Mouse (Mus musculus) embryonic facial prominence, embryonic 11.5 days (tissue): ENCODE results near the gene C2cd3. TPM values are rescaled to one million over a fixed set of nuclear protein-coding genes. Genes with fewer than 3 reads are reported as not detected.

ENCODE experiments used
- ATAC-seq: fragments of 200-750 bp; cut with Nextera tagmentation; replicated peaks from 2 replicates; pipeline ENCODE4 v1.8.0; 2017; ENCODE audit warnings: low read depth; ENCODE audit not compliant: insufficient number of reproducible peaks, low FRiP score, low TSS enrichment
- DNase-seq: peaks from one replicate; pipeline ENCODE4 v3.0.0-alpha.2; 2015; ENCODE audit warnings: low spot score
- H3K27ac ChIP-seq: fragments of 300-500 bp; sonication (generic); replicated peaks from 2 replicates; pipeline ENCODE4 v1.5.1; 2014; ENCODE audit warnings: mild to moderate bottlenecking, low read depth, low read length, control low read depth
- H3K27me3 ChIP-seq: fragments of 300-500 bp; sonication (generic); 2 replicates; pipeline ENCODE4 v1.6.1; 2014; ENCODE audit warnings: mild to moderate bottlenecking, low read length, moderate library complexity, mixed read lengths; ENCODE audit not compliant: control insufficient read depth, insufficient read depth
- H3K36me3 ChIP-seq: fragments of 300-500 bp; sonication (generic); replicated peaks from 2 replicates; pipeline ENCODE4 v1.6.1; 2014; ENCODE audit warnings: low read depth, mild to moderate bottlenecking, low read length, moderate library complexity, mixed read lengths; ENCODE audit not compliant: control insufficient read depth, insufficient read depth
- H3K4me1 ChIP-seq: fragments of 300-500 bp; sonication (generic); 2 replicates; pipeline ENCODE4 v1.6.1; 2014; ENCODE audit warnings: low read length, mixed read lengths; ENCODE audit not compliant: control insufficient read depth, insufficient read depth
- H3K4me2 ChIP-seq: fragments of 300-500 bp; sonication (generic); 2 replicates; pipeline ENCODE4 v1.6.1; 2014; ENCODE audit warnings: low read depth, mild to moderate bottlenecking, control low read depth, low read length, moderate library complexity
- H3K4me3 ChIP-seq: fragments of 300-500 bp; sonication (generic); 2 replicates; pipeline ENCODE4 v1.5.1; 2014; ENCODE audit warnings: low read depth, low read length, control low read depth
- H3K9ac ChIP-seq: fragments of 300-500 bp; sonication (generic); replicated peaks from 2 replicates; pipeline ENCODE4 v1.6.1; 2014; ENCODE audit warnings: mild to moderate bottlenecking, control low read depth, low read length
- H3K9me3 ChIP-seq: fragments of 300-500 bp; sonication (generic); replicated peaks from 2 replicates; pipeline ENCODE4 v1.6.1; 2016; ENCODE audit warnings: mild to moderate bottlenecking, low read length, inconsistent platforms, mixed read lengths; ENCODE audit not compliant: control insufficient read depth
- WGBS: fragments of 180-500 bp; shearing (Covaris S2); extraction: QIAGEN DNeasy Blood & Tissue Kit; methylation state at CpG from one replicate; pipeline ENCODE4 v1.1.7; 2014; 5-methylcytosine and 5-hydroxymethylcytosine counted together
- polyA plus RNA-seq: library from polyadenylated mRNA; unstranded; fragments of >200 nt; fragmentation: Nextera tagmentation; extraction: Ambion mirVana; gene quantifications from 2 replicates; pipeline ENCODE4 v1.2.1, GENCODE M21; 2014

Gene C2cd3
- polyA plus RNA-seq, 1 experiment from 2014 or later: 32.4 TPM

GRCm38 (mm10) chr7:100448530-100448929, 76.5 kb downstream of the C2cd3 start:
- no peak overlapping the region for H3K9ac ChIP-seq
- DNase-seq: no peak
- H3K4me1 ChIP-seq: no peaks in the 10 kb centered on the region
- no peaks in the 10 kb centered on the region for H3K27me3 ChIP-seq
- no peaks in the 10 kb centered on the region for H3K9me3 ChIP-seq
- H3K4me2 ChIP-seq: no peak overlapping the region
- no peak for ATAC-seq
- 95% methylated on average over 12 of the region's 12 CpGs for WGBS
- H3K27ac ChIP-seq: no peak overlapping the region
- H3K36me3 ChIP-seq: peaks cover 10% of the 10 kb centered on the region
- H3K4me3 ChIP-seq: no peak overlapping the region

- H3K4me1 ChIP-seq: no peaks in the 10 kb centered on the region
- H3K36me3 ChIP-seq: peaks cover 10% of the 10 kb centered on the region
- no peak overlapping the region for H3K4me3 ChIP-seq
- WGBS: 91% methylated on average over 3 of the region's 3 CpGs
- no peak for DNase-seq
- no peak overlapping the region for H3K9ac ChIP-seq
- H3K9me3 ChIP-seq: no peaks in the 10 kb centered on the region
- no peak for ATAC-seq
- H3K27ac ChIP-seq: no peak overlapping the region
- no peak overlapping the region for H3K4me2 ChIP-seq
- H3K27me3 ChIP-seq: no peaks in the 10 kb centered on the region
These were observed 77.0 kb downstream of the C2cd3 start for GRCm38 (mm10) chr7:100448985-100449384.

- 65% methylated on average over 1 of the region's 1 CpGs for WGBS
- Histone ChIP-seq H3K36me3 (peaks cover 6% of the 10 kb centered on the region), H3K9ac (no peak overlapping the region), H3K4me1 (no peaks in the 10 kb centered on the region), H3K27me3 (no peaks in the 10 kb centered on the region), H3K4me3 (no peak overlapping the region), H3K27ac (no peak overlapping the region), H3K4me2 (no peak overlapping the region), H3K9me3 (no peaks in the 10 kb centered on the region)
- ATAC-seq: no peak
- no peak for DNase-seq
These were observed 86.1 kb downstream of the C2cd3 start for GRCm38 (mm10) chr7:100458153-100458552.

GRCm38 (mm10) chr7:100459862-100460261, 87.8 kb downstream of the C2cd3 start:
- Histone ChIP-seq H3K4me3 (no peak overlapping the region), H3K27me3 (no peaks in the 10 kb centered on the region), H3K9me3 (no peaks in the 10 kb centered on the region), H3K4me1 (no peaks in the 10 kb centered on the region), H3K9ac (no peak overlapping the region), H3K27ac (no peak overlapping the region), H3K4me2 (no peak overlapping the region), H3K36me3 (peaks cover 3% of the 10 kb centered on the region)
- ATAC-seq (no peak), DNase-seq (no peak)
- 92% methylated on average over 3 of the region's 3 CpGs for WGBS

GRCm38 (mm10) chr7:100461621-100462151, 89.7 kb downstream of the C2cd3 start:
- no peaks in the 10 kb centered on the region for H3K27me3 ChIP-seq
- H3K4me1 ChIP-seq: no peaks in the 10 kb centered on the region
- no peak overlapping the region for H3K27ac ChIP-seq
- H3K9ac ChIP-seq: no peak overlapping the region
- no peak overlapping the region for H3K4me2 ChIP-seq
- H3K36me3 ChIP-seq: no peaks in the 10 kb centered on the region; the same call in 1 of the 2 replicates
- 88% methylated on average over 6 of the region's 6 CpGs for WGBS
- DNase-seq (no peak), ATAC-seq (no peak)
- H3K4me3 ChIP-seq: no peak overlapping the region
- H3K9me3 ChIP-seq: no peaks in the 10 kb centered on the region

- H3K27ac ChIP-seq: no peak overlapping the region
- DNase-seq (no peak), ATAC-seq (no peak)
- H3K9me3 ChIP-seq: no peaks in the 10 kb centered on the region
- no peak overlapping the region for H3K9ac ChIP-seq
- no peak overlapping the region for H3K4me2 ChIP-seq
- 71% methylated on average over 9 of the region's 9 CpGs for WGBS
- H3K27me3 ChIP-seq: no peaks in the 10 kb centered on the region
- H3K36me3 ChIP-seq: no peaks in the 10 kb centered on the region; the same call in 1 of the 2 replicates
- H3K4me1 ChIP-seq: no peaks in the 10 kb centered on the region
- H3K4me3 ChIP-seq: no peak overlapping the region
These were observed 91.2 kb downstream of the C2cd3 start for GRCm38 (mm10) chr7:100463194-100463593.

- Histone ChIP-seq H3K9me3 (no peaks in the 10 kb centered on the region), H3K9ac (no peak overlapping the region), H3K27ac (no peak overlapping the region), H3K36me3 (no peaks in the 10 kb centered on the region; the same call in 1 of the 2 replicates), H3K4me1 (no peaks in the 10 kb centered on the region), H3K4me3 (no peak overlapping the region), H3K27me3 (no peaks in the 10 kb centered on the region), H3K4me2 (no peak overlapping the region)
- no peak for ATAC-seq
- WGBS: 82% methylated on average over 10 of the region's 10 CpGs
- DNase-seq: no peak
These were observed 91.7 kb downstream of the C2cd3 start for GRCm38 (mm10) chr7:100463757-100464156.

- DNase-seq: no peak
- no peaks in the 10 kb centered on the region for H3K27me3 ChIP-seq
- H3K9me3 ChIP-seq: no peaks in the 10 kb centered on the region
- H3K4me2 ChIP-seq: no peak overlapping the region
- ATAC-seq: no peak
- H3K4me1 ChIP-seq: no peaks in the 10 kb centered on the region
- no peak overlapping the region for H3K4me3 ChIP-seq
- H3K9ac ChIP-seq: no peak overlapping the region
- H3K36me3 ChIP-seq: no peaks in the 10 kb centered on the region; the same call in 1 of the 2 replicates
- 85% methylated on average over 7 of the region's 7 CpGs for WGBS
- no peak overlapping the region for H3K27ac ChIP-seq
These were observed 92.2 kb downstream of the C2cd3 start for GRCm38 (mm10) chr7:100464248-100464647.
